Mouse (Mus musculus): ENCODE measurements around the gene Rpl18.

DNA sequence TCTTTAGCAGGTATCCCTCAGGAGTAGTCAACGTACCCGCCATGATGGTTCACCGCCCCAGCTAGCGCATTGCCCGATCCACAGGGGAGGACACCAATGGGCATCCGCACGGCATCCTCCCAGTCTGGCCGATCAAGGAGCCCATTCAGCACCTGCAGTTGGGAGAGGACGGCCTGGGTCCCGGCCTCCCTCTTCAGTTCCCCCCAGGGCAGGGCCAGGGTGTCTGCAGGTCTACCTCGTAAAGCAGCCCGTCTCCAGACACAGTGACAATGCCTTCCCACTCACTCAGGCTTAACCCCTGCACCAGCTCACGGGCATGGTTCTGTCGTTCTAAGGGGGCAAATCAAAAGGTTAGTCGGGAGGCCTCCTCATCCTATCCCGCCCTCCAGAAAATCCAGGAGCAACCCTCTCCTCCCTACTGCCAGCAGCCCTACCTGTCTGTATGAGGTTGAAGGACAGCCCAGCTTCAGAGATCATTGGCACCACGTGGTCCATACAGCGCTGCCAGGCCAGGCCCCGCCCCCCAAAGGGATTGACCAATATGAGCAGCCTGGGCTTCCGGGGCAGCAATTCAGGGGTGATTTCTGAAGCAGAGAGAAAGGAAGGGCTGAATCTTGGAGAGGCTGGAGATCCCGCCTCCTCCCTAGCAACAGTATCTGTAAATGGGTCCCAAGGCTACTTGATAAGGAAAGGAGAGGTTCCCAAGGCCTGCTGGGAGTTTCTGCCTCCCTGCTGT lies 3.1 kb upstream of the Rpl18 start:
- TF ChIP-seq CTCF (IDR thresholded peaks at IDR 0.05; ENCODE audit: borderline replicate concordance, insufficient read depth, low read length) = no peak
- no peak for TF ChIP-seq POLR2A (IDR thresholded peaks at IDR 0.05; ENCODE audit: low read depth, low read length)

Data from embryonic fibroblast, embryonic 13.5 days (primary cell).